Mouse (Mus musculus): ENCODE results near the gene Gm13304. TPM values are rescaled to one million over a fixed set of nuclear protein-coding genes. Genes with fewer than 3 reads are reported as not detected.
"Not testable (repeated sequence)": the region's sequence is repeated elsewhere in the genome, so short reads cannot be mapped to it uniquely, and the experiment has no call there.

Gene Gm13304
- 10 to 100 TPM in 3 of 4 experiments, not detected in 1; 14.1 to 17.8 (median 15.9) TPM for total RNA-seq (2022)

- DNase-seq (ENCODE audit: low spot score in 2 of 2) = not testable (repeated sequence)
These were observed at the start of gene Gm13304 for GRCm38 (mm10) chr4:42114517-42114916. Gm13304 (plus strand) TSS chr4:42114817.

- not testable (repeated sequence) for DNase-seq (ENCODE audit: low spot score in 2 of 2)
These were observed 23.7 kb upstream of the Gm13304 start, which contains the start of gene Gm3893 for GRCm38 (mm10) chr4:42090907-42091306. Gm3893 (plus strand) TSS chr4:42091207.

GRCm38 (mm10) chr4:42153136-42153535 is 38.5 kb downstream of the Gm13304 start, which contains the start of gene Gm13306:
Gm13306 (plus strand) TSS chr4:42153436.
- not testable (repeated sequence) for DNase-seq (ENCODE audit: low spot score in 2 of 2)

Other genes with a start within 250 kb of the Gm13304 start
- gene Gm21541, start 211.2 kb upstream of the Gm13304 start, total RNA-seq (2022) = not detected
- gene Gm20878, start 173.2 kb upstream of the Gm13304 start, total RNA-seq (2022) = 10 to 100 TPM; 17.6 to 29.5 (median 18.1) TPM
- gene Fam205a4, start 148.8 kb upstream of the Gm13304 start, total RNA-seq (2022) = 1 to 10 TPM; 1.0 to 2.2 (median 1.4) TPM
- gene Gm21093, start 80.1 kb upstream of the Gm13304 start, total RNA-seq (2022) = 1 to 10 TPM; 1.6 to 3.8 (median 2.9) TPM
- gene Gm3893, start 23.6 kb upstream of the Gm13304 start, total RNA-seq (2022) = not detected
- gene Gm13306, start 38.6 kb downstream of the Gm13304 start, total RNA-seq (2022) = 10 to 100 TPM in 1 of 4 experiments, 1 to 10 TPM in 3; 5.1 to 15.5 (median 8.6) TPM
- gene Gm13305, start 53.8 kb downstream of the Gm13304 start, total RNA-seq (2022) = 1 to 10 TPM in 3 of 4 experiments, under 1 TPM in 1; 0.50 to 2.0 (median 1.3) TPM
- 1 to 10 TPM in 3 of 4 experiments, not detected in 1; 6.3 to 9.4 (median 6.8) TPM for gene Gm10600, start 125.8 kb downstream of the Gm13304 start, total RNA-seq (2022)
- not detected for gene Ccl21b, start 140.9 kb downstream of the Gm13304 start, total RNA-seq (2022)
- not detected for gene Gm21953, start 179.4 kb downstream of the Gm13304 start, total RNA-seq (2022)
- gene Fam205a3, start 203.5 kb downstream of the Gm13304 start, total RNA-seq (2022) = under 1 TPM; 0.14 to 0.61 (median 0.39) TPM

All from layer of hippocampus, adult 8-10 months (tissue).